Mouse (Mus musculus): Measurements from ENCODE around the gene Dusp2. TPM values are rescaled to one million over a fixed set of nuclear protein-coding genes. Genes with fewer than 3 reads are reported as not detected.

Gene Dusp2
- total and polyA plus RNA-seq, 3 experiments, result 0.17 to 1.3 (median 0.76) TPM

GRCm38 (mm10) chr2:127367126-127367820, 31.3 kb downstream of the Dusp2 start:
- no peak for DNase-seq

GRCm38 (mm10) chr2:127369703-127370376, 33.9 kb downstream of the Dusp2 start:
- no peak for DNase-seq

GRCm38 (mm10) chr2:127370561-127371483, 34.9 kb downstream of the Dusp2 start:
- no peak for DNase-seq

- DNase-seq, result no peak
Observed at GRCm38 (mm10) chr2:127371484-127371861, 35.5 kb downstream of the Dusp2 start.

GRCm38 (mm10) chr2:127372082-127372481, 36.1 kb downstream of the Dusp2 start:
- no peak for DNase-seq

- no peak for DNase-seq
Observed at GRCm38 (mm10) chr2:127374131-127374530, 38.2 kb downstream of the Dusp2 start.

GRCm38 (mm10) chr2:127375087-127375486, 39.1 kb downstream of the Dusp2 start:
- DNase-seq, result no peak

GRCm38 (mm10) chr2:127375759-127376341, 39.9 kb downstream of the Dusp2 start:
- DNase-seq, result no peak

- no peak for DNase-seq
Observed at GRCm38 (mm10) chr2:127376423-127377051, 40.6 kb downstream of the Dusp2 start.

GRCm38 (mm10) chr2:127377942-127378610, 42.1 kb downstream of the Dusp2 start:
- no peak for DNase-seq

- DNase-seq, result no peak
Observed at GRCm38 (mm10) chr2:127378611-127378990, 42.6 kb downstream of the Dusp2 start.

- DNase-seq, result no peak
Observed at GRCm38 (mm10) chr2:127379250-127379649, 43.3 kb downstream of the Dusp2 start.

GRCm38 (mm10) chr2:127383881-127384280, 47.9 kb downstream of the Dusp2 start:
- no peak for DNase-seq

GRCm38 (mm10) chr2:127387521-127387920, 51.6 kb downstream of the Dusp2 start:
- DNase-seq, result no peak

Other genes with a start within 250 kb of the Dusp2 start
- gene Ncaph, start 202.2 kb upstream of the Dusp2 start, total RNA-seq (2021), result 1 to 10 TPM; 1.4 to 2.6 TPM
- gene Ncaph, start 202.2 kb upstream of the Dusp2 start, polyA plus RNA-seq (2012; rRNA removed), result 0.46 and 0.89 TPM in 2 replicates
- 1 to 10 TPM; 5.1 to 7.0 TPM for gene Itpripl1, start 192.7 kb upstream of the Dusp2 start, total RNA-seq (2021)
- gene Itpripl1, start 192.7 kb upstream of the Dusp2 start, polyA plus RNA-seq (2012; rRNA removed), result 3.3 and 3.7 TPM in 2 replicates
- gene 1810024B03Rik, start 127.9 kb upstream of the Dusp2 start, total RNA-seq (2021), result 1 to 10 TPM; 1.6 to 2.0 TPM
- gene 1810024B03Rik, start 127.9 kb upstream of the Dusp2 start, polyA plus RNA-seq (2012; rRNA removed), result 1.0 and 1.3 TPM in 2 replicates
- 10 to 100 TPM; 66.7 to 69.2 TPM for gene Snrnp200, start 127.8 kb upstream of the Dusp2 start, total RNA-seq (2021)
- 21.0 and 23.7 TPM in 2 replicates for gene Snrnp200, start 127.8 kb upstream of the Dusp2 start, polyA plus RNA-seq (2012; rRNA removed)
- 100 to 1,000 TPM in 1 of 2 experiments, 10 to 100 TPM in 1; 82.1 to 127 TPM for gene Ciao1, start 88.3 kb upstream of the Dusp2 start, total RNA-seq (2021)
- gene Ciao1, start 88.3 kb upstream of the Dusp2 start, polyA plus RNA-seq (2012; rRNA removed), result 42.7 and 59.3 TPM in 2 replicates
- gene Tmem127, start 88.3 kb upstream of the Dusp2 start, total RNA-seq (2021), result 10 to 100 TPM; 84.1 to 87.6 TPM
- gene Tmem127, start 88.3 kb upstream of the Dusp2 start, polyA plus RNA-seq (2012; rRNA removed), result 131 and 150 TPM in 2 replicates
- gene Stard7, start 65.9 kb upstream of the Dusp2 start, total RNA-seq (2021), result 100 to 1,000 TPM in 1 of 2 experiments, 10 to 100 TPM in 1; 81.7 to 117 TPM
- gene Stard7, start 65.9 kb upstream of the Dusp2 start, polyA plus RNA-seq (2012; rRNA removed), result 74.4 and 104 TPM in 2 replicates
- gene Astl, start 2.5 kb downstream of the Dusp2 start, total RNA-seq (2021), result not detected
- not detected in 2 replicates for gene Astl, start 2.5 kb downstream of the Dusp2 start, polyA plus RNA-seq (2012; rRNA removed)
- 1 to 10 TPM; 1.6 to 1.9 TPM for gene Adra2b, start 27.0 kb downstream of the Dusp2 start, total RNA-seq (2021)
- gene Adra2b, start 27.0 kb downstream of the Dusp2 start, polyA plus RNA-seq (2012; rRNA removed), result 1.1 and 1.5 TPM in 2 replicates
- gene Gpat2, start 89.0 kb downstream of the Dusp2 start, total RNA-seq (2021), result under 1 TPM; 0.14 to 0.31 TPM
- gene Gpat2, start 89.0 kb downstream of the Dusp2 start, polyA plus RNA-seq (2012; rRNA removed), result 0.19 and 0.61 TPM in 2 replicates
- 10 to 100 TPM; 33.3 to 43.0 TPM for gene Fahd2a, start 108.4 kb downstream of the Dusp2 start, total RNA-seq (2021)
- 26.9 and 28.6 TPM in 2 replicates for gene Fahd2a, start 108.4 kb downstream of the Dusp2 start, polyA plus RNA-seq (2012; rRNA removed)
- gene Kcnip3, start 185.9 kb downstream of the Dusp2 start, total RNA-seq (2021), result 1 to 10 TPM; 4.2 to 6.4 TPM
- gene Kcnip3, start 185.9 kb downstream of the Dusp2 start, polyA plus RNA-seq (2012; rRNA removed), result 6.4 and 6.9 TPM in 2 replicates
- gene Prom2, start 205.3 kb downstream of the Dusp2 start, total RNA-seq (2021), result under 1 TPM; 0.37 to 0.83 TPM
- gene Prom2, start 205.3 kb downstream of the Dusp2 start, polyA plus RNA-seq (2012; rRNA removed), result 0.42 and 0.63 TPM in 2 replicates

Data from adrenal gland, adult 2 months (tissue).